Mouse (Mus musculus) MEL (cell line): ENCODE data around the gene Cdkn2a. TPM values are rescaled to one million over a fixed set of nuclear protein-coding genes. Genes with fewer than 3 reads are reported as not detected.

ENCODE experiments used
- DNase-seq: peaks from one replicate; pipeline ENCODE4 v3.0.0; 2011; ENCODE audit warnings: low read depth, low spot score
- H3K27ac ChIP-seq: 2 replicates; pipeline ENCODE4 v1.5.1; 2012; ENCODE audit warnings: low read depth, mild to moderate bottlenecking, control low read depth, low read length, moderate library complexity; ENCODE audit not compliant: control insufficient read depth
- H3K27me3 ChIP-seq, 2 experiments: fragments of 150-350 bp in 1 of 2; sonication (generic) in 1 of 2; 2 replicates each; pipeline ENCODE4 v1.6.1; 2012; ENCODE audit warnings: low read length in 2 of 2, mild to moderate bottlenecking in 2 of 2, improper control_type of control experiment in 1 of 2, moderate library complexity in 1 of 2; ENCODE audit not compliant: insufficient read depth in 2 of 2, control insufficient read depth in 1 of 2
- H3K36me3 ChIP-seq, 2 experiments: 2 replicates each; pipeline ENCODE4 v1.6.1; 2012 to 2014; ENCODE audit warnings: low read length in 2 of 2, improper control_type of control experiment in 1 of 2, inconsistent platforms in 1 of 2, mild to moderate bottlenecking in 1 of 2; ENCODE audit not compliant: insufficient read depth in 2 of 2, control insufficient read depth in 1 of 2
- H3K4me1 ChIP-seq, 2 experiments: fragments of 150-350 bp in 1 of 2; sonication (generic) in 1 of 2; 2 replicates each; pipeline ENCODE4 v1.6.1; 2012; ENCODE audit warnings: low read length in 2 of 2, improper control_type of control experiment in 1 of 2, mild to moderate bottlenecking in 1 of 2; ENCODE audit not compliant: insufficient read depth in 2 of 2, control insufficient read depth in 1 of 2
- H3K4me3 ChIP-seq, 2 experiments: fragments of 150-350 bp in 1 of 2; sonication (generic) in 1 of 2; 2 replicates each; pipeline ENCODE4 v1.5.1; 2012; ENCODE audit warnings: low read depth in 2 of 2, low read length in 2 of 2, mild to moderate bottlenecking in 2 of 2, moderate library complexity in 2 of 2, control low read depth in 1 of 2, improper control_type of control experiment in 1 of 2; ENCODE audit not compliant: control insufficient read depth in 1 of 2, insufficient read depth in 1 of 2
- H3K79me2 ChIP-seq: 2 replicates; pipeline ENCODE4 v1.6.1; 2012; ENCODE audit warnings: mild to moderate bottlenecking, low read length, moderate library complexity; ENCODE audit not compliant: control insufficient read depth, poor library complexity, insufficient read depth
- H3K9ac ChIP-seq: 2 replicates; pipeline ENCODE4 v1.6.1; 2012; ENCODE audit warnings: low read depth, mild to moderate bottlenecking, control low read depth, low read length, moderate library complexity; ENCODE audit not compliant: control insufficient read depth, poor library complexity, severe bottlenecking
- H3K9me3 ChIP-seq: fragments of 150-350 bp; sonication (generic); replicated peaks from 2 replicates; pipeline ENCODE4 v1.6.1; 2012; ENCODE audit warnings: mild to moderate bottlenecking, low read length, improper control_type of control experiment, moderate library complexity; ENCODE audit not compliant: insufficient read depth
- CTCF ChIP-seq, 3 experiments: IDR thresholded peaks in 2 of 3; conservative IDR thresholded peaks in 1 of 3; 2 replicates each; pipeline ENCODE4 v1.5.1; 2011 to 2012; ENCODE audit warnings: low read length in 3 of 3, low read depth in 2 of 3, mild to moderate bottlenecking in 2 of 3, improper control_type of control experiment in 1 of 3, inconsistent platforms in 1 of 3, mixed read lengths in 1 of 3, moderate library complexity in 1 of 3; ENCODE audit not compliant: control insufficient read depth in 1 of 3, insufficient read depth in 1 of 3, poor library complexity in 1 of 3, severe bottlenecking in 1 of 3
- E2F4 ChIP-seq: IDR thresholded peaks from 2 replicates; pipeline ENCODE4 v1.6.1; 2011; ENCODE audit warnings: low read depth, low read length, improper control_type of control experiment, borderline replicate concordance
- ELF1 ChIP-seq: IDR thresholded peaks from 2 replicates; pipeline ENCODE4 v1.6.1; 2014; ENCODE audit warnings: low read depth, mild to moderate bottlenecking, inconsistent platforms, low read length, improper control_type of control experiment, moderate library complexity
- ETS1 ChIP-seq: IDR thresholded peaks from 2 replicates; pipeline ENCODE4 v1.6.1; 2012; ENCODE audit warnings: low read depth, mild to moderate bottlenecking, inconsistent platforms, low read length, improper control_type of control experiment, moderate library complexity
- GABPA ChIP-seq: IDR thresholded peaks from 2 replicates; pipeline ENCODE4 v1.6.1; 2012; ENCODE audit warnings: low read depth, mild to moderate bottlenecking, inconsistent platforms, low read length, improper control_type of control experiment, moderate library complexity
- GATA1 ChIP-seq: IDR thresholded peaks from 2 replicates; pipeline ENCODE4 v1.6.1; 2011; ENCODE audit warnings: low read depth, low read length, improper control_type of control experiment
- MAFK ChIP-seq: IDR thresholded peaks from 2 replicates; pipeline ENCODE4 v1.6.1; 2011; ENCODE audit warnings: low read depth, mild to moderate bottlenecking, low read length, improper control_type of control experiment, borderline replicate concordance
- MEF2A ChIP-seq: IDR thresholded peaks from 2 replicates; pipeline ENCODE4 v1.6.1; 2014; ENCODE audit warnings: low read depth, mild to moderate bottlenecking, inconsistent platforms, low read length, improper control_type of control experiment; ENCODE audit not compliant: poor library complexity, insufficient replicate concordance, severe bottlenecking; ENCODE audit errors: extremely low read depth
- MXI1 ChIP-seq: IDR thresholded peaks from 2 replicates; pipeline ENCODE4 v1.6.1; 2011; ENCODE audit warnings: mild to moderate bottlenecking, low read depth, low read length, improper control_type of control experiment
- MYC ChIP-seq: IDR thresholded peaks from 2 replicates; pipeline ENCODE4 v1.6.1; 2011; ENCODE audit warnings: low read depth, mild to moderate bottlenecking, low read length, improper control_type of control experiment, moderate library complexity
- NRF1 ChIP-seq: IDR thresholded peaks from 2 replicates; pipeline ENCODE4 v1.6.1; 2014; ENCODE audit warnings: low read depth, mild to moderate bottlenecking, inconsistent platforms, low read length, improper control_type of control experiment, moderate library complexity; ENCODE audit not compliant: poor library complexity, insufficient read depth, severe bottlenecking
- POLR2A ChIP-seq, 2 experiments: IDR thresholded peaks; 2 replicates each; pipeline ENCODE4 v1.6.1; 2011 to 2012; ENCODE audit warnings: low read length in 2 of 2, mild to moderate bottlenecking in 2 of 2, control low read depth in 1 of 2, improper control_type of control experiment in 1 of 2, low read depth in 1 of 2, moderate library complexity in 1 of 2; ENCODE audit not compliant: control insufficient read depth in 1 of 2, insufficient read depth in 1 of 2, poor library complexity in 1 of 2
- POLR2AphosphoS2 ChIP-seq: IDR thresholded peaks from 2 replicates; pipeline ENCODE4 v1.6.1; 2011; ENCODE audit warnings: low read length, improper control_type of control experiment
- POLR2AphosphoS5 ChIP-seq: IDR thresholded peaks from 2 replicates; pipeline ENCODE4 v1.6.1; 2012; ENCODE audit warnings: low read depth, borderline replicate concordance, mild to moderate bottlenecking, inconsistent platforms, low read length, moderate library complexity, mixed read lengths
- RAD21 ChIP-seq: IDR thresholded peaks from 2 replicates; pipeline ENCODE4 v1.6.1; 2011; ENCODE audit warnings: mild to moderate bottlenecking, low read depth, low read length, improper control_type of control experiment
- SIN3A ChIP-seq: IDR thresholded peaks from 2 replicates; pipeline ENCODE4 v1.6.1; 2012; ENCODE audit warnings: low read length, improper control_type of control experiment, inconsistent platforms
- TBP ChIP-seq: IDR thresholded peaks from 2 replicates; pipeline ENCODE4 v1.8.0; 2011; ENCODE audit warnings: low read depth, low read length, improper control_type of control experiment
- UBTF ChIP-seq: IDR thresholded peaks from 2 replicates; pipeline ENCODE4 v1.6.1; 2012; ENCODE audit warnings: low read depth, mild to moderate bottlenecking, inconsistent platforms, low read length, improper control_type of control experiment, moderate library complexity, borderline replicate concordance; ENCODE audit not compliant: insufficient read depth
- USF2 ChIP-seq, 2 experiments: IDR thresholded peaks; 2 replicates each; pipeline ENCODE4 v1.6.1; 2011 to 2012; ENCODE audit warnings: improper control_type of control experiment in 2 of 2, low read length in 2 of 2, borderline replicate concordance in 1 of 2, inconsistent platforms in 1 of 2, low read depth in 1 of 2, mild to moderate bottlenecking in 1 of 2; ENCODE audit not compliant: insufficient read depth in 1 of 2
- ZC3H11A ChIP-seq: IDR thresholded peaks from 2 replicates; pipeline ENCODE4 v1.6.1; 2012; ENCODE audit warnings: low read depth, mild to moderate bottlenecking, inconsistent platforms, low read length, improper control_type of control experiment
- ZMIZ1 ChIP-seq: IDR thresholded peaks from 2 replicates; pipeline ENCODE4 v1.6.1; 2012; ENCODE audit warnings: low read depth, mild to moderate bottlenecking, inconsistent platforms, low read length, improper control_type of control experiment, moderate library complexity
- polyA plus RNA-seq, 2 experiments: library from polyadenylated mRNA; stranded (reverse) in 1 of 2; unstranded in 1 of 2; fragments of >175 nt in 1 of 2; fragments of >200 nt in 1 of 2; gene quantifications; 2 replicates each; pipeline versions ENCODE4 v1.2.1 to v1.2.4; 2012; ENCODE audit warnings: low replicate concordance in 2 of 2, low read depth in 1 of 2; ENCODE audit not compliant: insufficient read length in 2 of 2, insufficient read depth in 1 of 2, missing spikeins in 1 of 2
- total RNA-seq: library from RNA; depleted of rRNA; stranded (reverse); fragments of 300-350 nt; gene quantifications from 2 replicates; pipeline ENCODE4 v1.2.3, GENCODE M21; 2012

Gene Cdkn2a
- total and polyA plus RNA-seq, 3 experiments: 163 to 355 TPM; not detected in 1

GRCm38 (mm10) chr4:89294486-89295440 lies at the start of gene Cdkn2a (continued):
- peak; percentile 57 for TF ChIP-seq ELF1
- TF ChIP-seq POLR2AphosphoS5: no peak
- TF ChIP-seq NRF1: peak; percentile 78
- no peak; the same call in none of the 2 replicates for TF ChIP-seq MXI1
- TF ChIP-seq GABPA: no peak

- Histone ChIP-seq H3K27ac (no peak overlapping the region), H3K79me2 (no peaks in the 10 kb centered on the region; the same call in 1 of the 2 replicates), H3K36me3 (peaks cover 0 to 8% of the 10 kb centered on the region in 2 experiments; a peak in 2 of 4 replicates), H3K9me3 (no peaks in the 10 kb centered on the region), H3K27me3 (no peaks in the 10 kb centered on the region), H3K4me1 (peaks cover 2 to 5% of the 10 kb centered on the region in 2 experiments; a peak in 2 of 4 replicates), H3K4me3 (no peak overlapping the region), H3K9ac (no peak overlapping the region)
- TF ChIP-seq TBP (no peak), POLR2A (IDR thresholded peaks at IDR 0.05; ENCODE audit: control insufficient read depth in 1 of 2, insufficient read depth in 1 of 2, low read depth in 1 of 2, low read length in 2 of 2, poor library complexity in 1 of 2) (no peak), MXI1 (peak; percentile 61; the same call in 1 of the 2 replicates), SIN3A (peak; percentile 62), ZMIZ1 (no peak), CTCF (IDR thresholded peaks at IDR 0.05 in 2 of 3, conservative IDR thresholded peaks at IDR 0.05 in 1 of 3; ENCODE audit: control insufficient read depth in 1 of 3, insufficient read depth in 1 of 3, low read depth in 2 of 3, low read length in 3 of 3, poor library complexity in 1 of 3, severe bottlenecking in 1 of 3) (no peak)
- DNase-seq: peak; percentile 49
Measured at GRCm38 (mm10) chr4:89313461-89313860, 19.0 kb upstream of the Cdkn2a start.

- Histone ChIP-seq H3K9me3 (no peaks in the 10 kb centered on the region), H3K27me3 (no peaks in the 10 kb centered on the region), H3K36me3 (peaks cover 3 to 8% of the 10 kb centered on the region in 2 experiments), H3K4me3 (peak within 1 kb of the TSS; percentile 74 to 81), H3K27ac (peak within 1 kb of the TSS; percentile 75), H3K9ac (peak within 1 kb of the TSS; percentile 80), H3K4me1 (peaks cover 2 to 5% of the 10 kb centered on the region in 2 experiments; a peak in 2 of 4 replicates), H3K79me2 (peaks cover 1% of the 10 kb centered on the region; the same call in 1 of the 2 replicates)
- DNase-seq: peak; percentile 97
- TF ChIP-seq ETS1 (peak; percentile 49), TBP (peak; percentile 59; the same call in 1 of the 2 replicates), USF2 (IDR thresholded peaks at IDR 0.05; ENCODE audit: borderline replicate concordance in 1 of 2, insufficient read depth in 1 of 2, low read depth in 1 of 2, low read length in 2 of 2) (no peak), MYC (0 out of 2 replicates have a peak, but pooled peaks have one; percentile 36), E2F4 (no peak), GATA1 (no peak), SIN3A (peak; percentile 90), MAFK (no peak), ZMIZ1 (peak; percentile 78; the same call in 1 of the 2 replicates), MEF2A (0 out of 2 replicates have a peak, but pooled peaks have one; percentile 50), CTCF (IDR thresholded peaks at IDR 0.05 in 2 of 3, conservative IDR thresholded peaks at IDR 0.05 in 1 of 3; ENCODE audit: control insufficient read depth in 1 of 3, insufficient read depth in 1 of 3, low read depth in 2 of 3, low read length in 3 of 3, poor library complexity in 1 of 3, severe bottlenecking in 1 of 3) (peak; percentile 66 to 97 (median 85)), UBTF (no peak), POLR2AphosphoS2 (peak; percentile 91), POLR2AphosphoS5 (no peak), ZC3H11A (peak; percentile 54), RAD21 (peak; percentile 48), ELF1 (peak; percentile 66; the same call in 1 of the 2 replicates)
Measured at GRCm38 (mm10) chr4:89310491-89311254, 16.2 kb upstream of the Cdkn2a start, which contains the start of gene Cdkn2b. TSS of gene Cdkn2b (minus strand) at chr4:89311039.
